Mouse (Mus musculus): Measurements from ENCODE around the gene Ccndbp1. TPM values are rescaled to one million over a fixed set of nuclear protein-coding genes. Genes with fewer than 3 reads are reported as not detected.

Gene Ccndbp1
- total and polyA plus RNA-seq, 3 experiments = 23.4 to 38.8 (median 33.4) TPM

Other genes starting within 250 kb of the Ccndbp1 start
- gene Cdan1, start 158.3 kb upstream of the Ccndbp1 start, total RNA-seq (2012; rRNA removed) = 10.1 and 12.9 TPM in 2 replicates
- 5.8 and 7.8 TPM in 2 replicates for gene Cdan1, start 158.3 kb upstream of the Ccndbp1 start, total RNA-seq (2014; rRNA removed)
- gene Cdan1, start 158.3 kb upstream of the Ccndbp1 start, polyA plus RNA-seq (2012; ENCODE audit: insufficient read length, low read depth) = 13.8 and 14.8 TPM in 2 replicates
- gene Ttbk2, start 157.8 kb upstream of the Ccndbp1 start, total RNA-seq (2012; rRNA removed) = 0.71 and 0.76 TPM in 2 replicates
- 1.1 and 1.4 TPM in 2 replicates for gene Ttbk2, start 157.8 kb upstream of the Ccndbp1 start, total RNA-seq (2014; rRNA removed)
- 1.00 and 1.2 TPM in 2 replicates for gene Ttbk2, start 157.8 kb upstream of the Ccndbp1 start, polyA plus RNA-seq (2012; ENCODE audit: insufficient read length, low read depth)
- gene Ubr1, start 37.7 kb upstream of the Ccndbp1 start, total RNA-seq (2012; rRNA removed) = 15.4 and 16.0 TPM in 2 replicates
- 10.7 and 11.6 TPM in 2 replicates for gene Ubr1, start 37.7 kb upstream of the Ccndbp1 start, total RNA-seq (2014; rRNA removed)
- 18.1 TPM in 2 replicates for gene Ubr1, start 37.7 kb upstream of the Ccndbp1 start, polyA plus RNA-seq (2012; ENCODE audit: insufficient read length, low read depth)
- 4.4 and 5.2 TPM in 2 replicates for gene Tmem62, start 31.4 kb upstream of the Ccndbp1 start, total RNA-seq (2012; rRNA removed)
- gene Tmem62, start 31.4 kb upstream of the Ccndbp1 start, total RNA-seq (2014; rRNA removed) = 4.4 and 4.9 TPM in 2 replicates
- gene Tmem62, start 31.4 kb upstream of the Ccndbp1 start, polyA plus RNA-seq (2012; ENCODE audit: insufficient read length, low read depth) = 2.9 and 5.3 TPM in 2 replicates
- not detected in 2 replicates for gene Epb42, start 28.7 kb downstream of the Ccndbp1 start, total RNA-seq (2012; rRNA removed)
- gene Epb42, start 28.7 kb downstream of the Ccndbp1 start, total RNA-seq (2014; rRNA removed) = not detected in 2 replicates
- gene Epb42, start 28.7 kb downstream of the Ccndbp1 start, polyA plus RNA-seq (2012; ENCODE audit: insufficient read length, low read depth) = not detected in 2 replicates
- gene Tgm5, start 77.4 kb downstream of the Ccndbp1 start, total RNA-seq (2012; rRNA removed) = not detected in 2 replicates
- not detected in 2 replicates for gene Tgm5, start 77.4 kb downstream of the Ccndbp1 start, total RNA-seq (2014; rRNA removed)
- not detected in 2 replicates for gene Tgm5, start 77.4 kb downstream of the Ccndbp1 start, polyA plus RNA-seq (2012; ENCODE audit: insufficient read length, low read depth)
- gene Tgm7, start 101.4 kb downstream of the Ccndbp1 start, total RNA-seq (2012; rRNA removed) = not detected in 2 replicates
- not detected in 2 replicates for gene Tgm7, start 101.4 kb downstream of the Ccndbp1 start, total RNA-seq (2014; rRNA removed)
- gene Tgm7, start 101.4 kb downstream of the Ccndbp1 start, polyA plus RNA-seq (2012; ENCODE audit: insufficient read length, low read depth) = not detected in 2 replicates
- gene Adal, start 132.0 kb downstream of the Ccndbp1 start, total RNA-seq (2012; rRNA removed) = 7.3 and 8.1 TPM in 2 replicates
- 12.5 and 12.8 TPM in 2 replicates for gene Adal, start 132.0 kb downstream of the Ccndbp1 start, total RNA-seq (2014; rRNA removed)
- gene Adal, start 132.0 kb downstream of the Ccndbp1 start, polyA plus RNA-seq (2012; ENCODE audit: insufficient read length, low read depth) = 10.0 and 10.4 TPM in 2 replicates
- 9.3 and 10.6 TPM in 2 replicates for gene Lcmt2, start 132.2 kb downstream of the Ccndbp1 start, total RNA-seq (2012; rRNA removed)
- 5.7 and 6.4 TPM in 2 replicates for gene Lcmt2, start 132.2 kb downstream of the Ccndbp1 start, total RNA-seq (2014; rRNA removed)
- gene Lcmt2, start 132.2 kb downstream of the Ccndbp1 start, polyA plus RNA-seq (2012; ENCODE audit: insufficient read length, low read depth) = 11.7 and 12.3 TPM in 2 replicates
- 27.8 and 29.1 TPM in 2 replicates for gene Tubgcp4, start 162.3 kb downstream of the Ccndbp1 start, total RNA-seq (2012; rRNA removed)
- 31.0 and 35.1 TPM in 2 replicates for gene Tubgcp4, start 162.3 kb downstream of the Ccndbp1 start, total RNA-seq (2014; rRNA removed)
- 32.5 and 34.1 TPM in 2 replicates for gene Tubgcp4, start 162.3 kb downstream of the Ccndbp1 start, polyA plus RNA-seq (2012; ENCODE audit: insufficient read length, low read depth)
- 6.8 and 7.4 TPM in 2 replicates for gene Zscan29, start 162.7 kb downstream of the Ccndbp1 start, total RNA-seq (2012; rRNA removed)
- 4.9 and 5.4 TPM in 2 replicates for gene Zscan29, start 162.7 kb downstream of the Ccndbp1 start, total RNA-seq (2014; rRNA removed)
- gene Zscan29, start 162.7 kb downstream of the Ccndbp1 start, polyA plus RNA-seq (2012; ENCODE audit: insufficient read length, low read depth) = 7.0 and 7.3 TPM in 2 replicates

Measured in CH12.LX (cell line).